Mouse (Mus musculus) CD4-positive, CD25-positive, alpha-beta regulatory T cell, adult 2 months (primary cell): Measurements from ENCODE around the gene Plk2.
"Not testable (repeated sequence)": the region's sequence is repeated elsewhere in the genome, so short reads cannot be mapped to it uniquely, and the experiment has no call there.

Experiments used
- DNase-seq: peaks from one replicate; pipeline ENCODE4 v3.0.0-alpha.2; 2012; ENCODE audit warnings: low read depth, low spot score

Gene Plk2

GRCm38 (mm10) chr13:110394291-110395178 is at the start of gene Plk2:
Gene Plk2 (plus strand): TSS chr13:110395046.
- peak; percentile 94 for DNase-seq

DNA sequence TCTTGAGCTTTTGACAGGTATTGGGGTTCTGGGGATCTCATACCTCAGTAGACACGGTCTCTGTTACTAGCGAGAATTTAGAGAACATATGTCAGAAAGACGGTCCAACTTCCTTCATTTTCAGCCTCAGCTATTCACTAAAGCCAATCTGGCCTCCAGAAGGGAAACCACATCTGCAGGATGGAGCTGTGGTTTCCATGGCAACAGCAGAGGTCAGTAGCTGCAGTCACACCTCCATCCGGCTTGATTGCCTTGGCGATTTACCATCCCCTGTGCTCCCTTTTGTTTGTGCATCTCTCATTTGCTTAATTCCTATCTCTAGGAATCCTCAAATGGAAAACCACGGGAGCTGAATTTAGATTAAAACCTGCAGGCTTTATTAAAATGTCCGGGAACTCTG is 48.1 kb upstream of the Plk2 start:
- no peak for DNase-seq

- no peak for DNase-seq
Observed at GRCm38 (mm10) chr13:110351051-110351450, 43.8 kb upstream of the Plk2 start.

DNA sequence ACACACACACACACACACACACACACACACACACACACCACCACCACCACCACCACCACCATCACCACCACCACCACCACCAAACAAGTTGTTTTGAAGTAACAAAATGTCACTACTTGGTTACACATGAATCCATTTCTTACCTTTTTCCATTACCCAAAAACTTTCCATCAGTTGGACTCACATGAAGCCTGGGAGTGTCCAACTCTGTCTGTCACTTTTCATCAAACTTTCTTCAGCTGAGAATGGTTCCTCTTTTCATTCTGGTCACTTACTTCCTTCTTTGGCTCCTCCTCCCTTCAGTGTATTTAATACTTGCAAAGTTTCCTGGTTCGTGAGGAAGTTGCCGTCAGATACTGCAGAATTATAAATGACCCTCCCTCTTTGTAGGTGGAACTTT is 37.9 kb upstream of the Plk2 start, which contains the start of gene Gapt:
Gene Gapt, minus strand, starts transcription at position 259 of the 400 bp plus-strand sequence.
- DNase-seq, result no peak

DNA sequence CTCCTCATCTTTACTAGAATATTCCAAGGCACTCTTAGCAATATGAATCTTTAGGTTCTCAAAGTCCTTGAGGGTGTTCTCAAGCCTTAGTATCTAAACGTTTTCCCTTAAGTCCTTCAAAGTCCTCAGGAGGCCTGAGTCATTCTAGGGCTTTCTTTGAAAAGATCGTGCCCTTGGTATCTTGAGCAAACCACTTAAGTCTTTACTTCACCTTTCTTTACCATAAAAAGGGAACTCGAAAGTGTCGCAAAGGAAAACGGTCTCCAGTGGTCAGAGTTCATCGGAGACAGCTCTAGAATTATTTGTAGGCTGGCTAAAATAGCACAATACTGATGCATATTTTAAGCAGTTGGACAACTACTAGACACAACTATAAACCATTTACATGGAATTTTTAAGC is 31.1 kb upstream of the Plk2 start:
- DNase-seq, result no peak

DNA sequence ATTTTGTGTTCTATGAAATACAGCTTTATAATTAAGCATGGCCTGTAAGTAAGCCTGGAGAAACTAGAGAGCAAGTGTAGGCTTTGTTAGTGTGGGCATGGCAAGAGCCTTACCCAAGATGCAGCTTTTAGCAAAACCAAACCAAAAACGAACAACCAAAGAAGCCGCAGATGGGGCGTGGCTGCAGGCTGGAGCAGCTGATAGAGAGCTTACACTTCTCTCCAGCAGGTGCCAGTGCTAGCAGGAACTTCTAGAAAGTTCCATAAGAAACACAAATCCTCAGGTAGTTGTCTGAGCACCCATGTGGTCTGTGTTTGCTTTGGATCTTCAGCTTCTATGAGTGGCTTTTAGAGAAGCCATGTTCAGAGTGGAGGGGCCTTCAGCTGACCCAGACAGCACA is 28.4 kb upstream of the Plk2 start:
- DNase-seq, result no peak

DNA sequence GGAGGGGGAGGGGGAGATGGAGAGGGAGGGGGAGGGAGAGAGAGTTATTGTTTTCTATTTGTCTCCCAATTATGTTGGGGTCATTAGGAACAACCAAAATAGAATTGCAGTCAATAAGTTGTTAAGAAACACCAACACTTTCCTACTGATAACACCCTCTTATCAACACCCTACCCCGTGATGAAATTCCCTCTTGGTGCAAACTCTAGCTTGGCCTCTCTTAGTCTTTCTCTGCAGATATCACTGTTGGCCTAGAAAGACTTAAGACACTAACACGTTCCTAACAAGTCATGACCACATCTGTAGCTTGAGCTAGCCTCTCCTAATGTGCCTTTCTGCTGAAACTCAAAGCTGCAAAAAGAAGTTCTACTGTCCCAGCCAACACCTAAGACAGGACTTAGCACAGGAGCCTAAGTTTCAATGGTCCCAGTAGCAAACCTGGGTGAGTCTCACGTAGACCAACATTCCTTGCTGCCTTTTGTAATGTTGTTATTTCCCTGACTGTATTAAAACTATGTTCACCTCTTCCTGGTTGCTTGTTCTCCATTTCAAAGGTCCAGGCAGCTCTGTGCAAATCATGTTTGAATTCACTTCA is 26.8 kb upstream of the Plk2 start:
- no peak for DNase-seq

DNA sequence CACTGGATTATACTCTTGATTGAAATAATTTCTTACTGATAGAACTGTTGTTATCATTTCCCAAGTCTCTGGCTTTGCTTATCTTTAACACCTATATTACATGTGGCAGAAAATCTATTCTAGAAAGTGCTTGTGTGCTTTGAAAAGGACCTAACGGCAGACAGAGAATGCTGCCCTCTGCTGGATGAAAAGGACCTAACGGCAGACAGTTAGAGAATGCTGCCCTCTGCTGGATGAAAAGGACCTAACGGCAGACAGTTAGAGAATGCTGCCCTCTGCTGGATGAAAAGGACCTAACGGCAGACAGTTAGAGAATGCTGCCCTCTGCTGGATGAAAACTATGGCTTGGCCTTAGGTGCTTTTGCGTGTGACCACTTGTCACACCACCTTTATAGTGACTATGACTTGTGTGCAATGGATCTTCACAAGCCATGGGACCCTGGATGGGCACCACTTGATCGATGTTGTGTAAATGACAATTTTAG is 26.2 kb upstream of the Plk2 start:
- peak; percentile 71 for DNase-seq

DNA sequence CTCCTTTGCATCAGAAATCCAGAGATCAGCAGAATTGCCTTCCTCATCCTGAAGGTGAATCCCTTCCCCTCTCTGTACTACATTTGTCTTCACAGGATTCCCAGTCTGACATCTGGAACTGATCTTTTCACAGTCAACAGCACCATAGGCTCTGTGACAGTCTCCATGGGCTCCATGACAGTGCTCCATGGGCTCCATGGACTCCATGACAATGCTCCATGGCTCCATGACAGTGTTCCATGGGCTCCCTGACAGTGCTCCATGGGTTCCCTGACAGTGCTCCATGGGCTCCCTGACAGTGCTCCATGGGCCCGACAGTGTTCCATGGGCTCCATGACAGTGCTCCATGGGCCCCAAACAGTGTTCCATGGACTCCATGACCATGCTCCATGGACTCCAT is 25.2 kb upstream of the Plk2 start:
- no peak for DNase-seq

- DNase-seq, result peak; percentile 83
Observed at GRCm38 (mm10) chr13:110382447-110382901, 12.4 kb upstream of the Plk2 start.

GRCm38 (mm10) chr13:110384514-110384913 is 10.3 kb upstream of the Plk2 start:
- DNase-seq, result no peak

- peak; percentile 80 for DNase-seq
Observed at GRCm38 (mm10) chr13:110392210-110392609, 2.6 kb upstream of the Plk2 start.

GRCm38 (mm10) chr13:110392631-110393030 is 2.2 kb upstream of the Plk2 start:
- no peak for DNase-seq

DNA sequence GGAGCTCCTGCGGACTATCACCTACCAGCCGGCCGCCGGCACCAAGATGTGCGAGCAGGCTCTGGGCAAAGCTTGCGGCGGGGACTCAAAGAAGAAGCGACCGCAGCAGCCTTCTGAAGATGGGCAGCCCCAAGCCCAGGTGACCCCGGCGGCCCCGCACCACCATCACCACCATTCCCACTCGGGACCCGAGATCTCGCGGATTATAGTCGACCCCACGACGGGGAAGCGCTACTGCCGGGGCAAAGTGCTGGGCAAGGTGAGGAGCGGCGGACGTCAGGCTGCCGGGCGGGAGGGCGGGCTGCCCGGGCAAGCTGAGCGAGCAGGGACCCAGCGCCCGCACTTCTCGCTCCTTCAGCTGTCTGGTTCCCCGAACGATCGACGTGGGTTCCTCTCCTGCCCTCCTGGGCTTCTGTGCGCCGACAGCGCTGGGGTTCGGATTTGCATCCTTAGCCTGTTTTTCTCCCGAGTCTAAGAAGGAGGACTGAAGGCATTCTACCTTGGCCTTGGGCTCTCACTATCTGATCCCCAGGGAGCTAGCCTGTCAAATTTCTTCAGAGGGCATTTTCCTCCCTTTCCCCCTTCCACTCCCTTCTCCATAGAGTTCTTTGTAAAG is 441 bp downstream of the Plk2 start:
- no peak for DNase-seq

DNA sequence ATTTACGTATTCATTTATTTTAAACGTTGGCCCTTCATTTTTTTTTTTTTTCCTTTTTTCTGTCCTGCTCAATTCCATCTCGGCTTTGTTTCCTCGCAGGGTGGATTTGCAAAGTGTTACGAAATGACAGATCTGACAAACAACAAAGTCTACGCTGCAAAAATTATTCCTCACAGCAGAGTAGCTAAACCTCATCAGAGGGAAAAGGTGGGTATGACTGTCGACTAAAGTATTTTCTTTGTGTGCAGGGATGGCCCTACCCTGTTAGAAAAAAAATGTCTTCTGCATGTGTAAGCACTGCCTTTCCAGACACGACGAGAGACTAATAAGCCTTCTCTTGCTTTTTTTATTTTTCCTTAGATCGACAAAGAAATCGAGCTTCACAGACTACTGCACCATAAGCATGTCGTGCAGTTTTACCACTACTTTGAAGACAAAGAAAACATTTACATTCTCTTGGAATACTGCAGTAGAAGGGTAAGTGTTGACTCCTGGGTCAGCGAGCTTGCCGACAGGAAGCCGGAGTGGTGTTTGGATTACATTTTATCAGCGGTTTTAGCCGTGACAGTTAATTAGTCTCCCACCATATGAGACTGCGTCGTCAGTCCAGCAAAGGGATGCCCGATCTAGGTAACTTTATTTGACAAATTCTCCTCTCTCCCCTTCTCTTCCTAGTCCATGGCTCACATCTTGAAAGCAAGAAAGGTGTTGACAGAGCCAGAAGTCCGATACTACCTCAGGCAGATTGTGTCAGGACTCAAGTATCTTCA is 1.3 kb downstream of the Plk2 start:
- peak; percentile 9 for DNase-seq

GRCm38 (mm10) chr13:110397750-110398149 is 2.9 kb downstream of the Plk2 start:
- DNase-seq, result no peak

- no peak for DNase-seq
Observed at GRCm38 (mm10) chr13:110398513-110399270, 3.8 kb downstream of the Plk2 start.

DNA sequence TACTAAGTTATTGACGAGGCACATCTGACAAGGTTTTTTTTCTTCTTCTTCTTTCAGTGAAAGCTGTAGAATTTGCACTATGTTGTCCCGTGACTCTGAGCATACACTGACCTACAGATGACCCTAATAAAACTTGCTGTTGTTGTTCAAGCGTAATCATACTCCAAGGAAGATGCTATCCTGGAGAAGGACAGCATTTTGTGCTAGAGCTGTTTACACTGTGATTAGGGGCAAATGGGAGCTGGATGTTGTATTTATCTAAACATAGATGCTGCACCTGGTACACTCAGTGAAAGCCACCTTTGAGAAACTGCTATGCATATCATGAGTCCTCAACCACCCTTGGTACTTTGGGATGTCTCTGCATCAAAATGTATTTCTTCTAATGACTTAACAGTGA is 6.6 kb downstream of the Plk2 start:
- DNase-seq, result no peak

- no peak for DNase-seq
Observed at GRCm38 (mm10) chr13:110401877-110402276, 7.0 kb downstream of the Plk2 start.

GRCm38 (mm10) chr13:110404059-110404458 is 9.2 kb downstream of the Plk2 start:
- DNase-seq, result no peak

DNA sequence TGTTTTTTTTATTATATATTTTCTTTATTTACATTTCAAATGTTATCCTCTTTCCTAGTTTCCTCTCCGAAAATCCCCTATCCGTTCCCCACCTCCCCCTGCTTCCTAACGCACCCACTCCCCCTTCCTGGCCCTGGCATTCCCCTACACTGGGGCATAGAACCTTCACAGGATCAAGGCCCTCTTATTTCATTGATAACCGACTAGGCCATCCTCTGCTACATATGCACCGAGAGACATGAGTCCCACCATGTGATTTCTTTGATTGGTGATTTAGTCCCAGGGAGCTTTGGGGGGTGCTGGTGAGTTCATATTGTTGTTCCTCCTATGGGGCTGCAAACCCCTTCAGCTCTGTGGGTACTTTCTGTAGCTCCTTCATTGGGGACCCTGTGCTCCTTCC is 9.8 kb downstream of the Plk2 start:
- not testable (repeated sequence) for DNase-seq
